Mouse (Mus musculus) lung, postnatal 0 days (tissue): Measurements from ENCODE around the gene Scnn1b. TPM values are rescaled to one million over a fixed set of nuclear protein-coding genes. Genes with fewer than 3 reads are reported as not detected.

Experiments
- ATAC-seq: fragments of 200-750 bp; cut with Nextera tagmentation; 2 replicates; pipeline ENCODE4 v1.8.0; 2017; ENCODE audit warnings: moderate library complexity
- DNase-seq: peaks from one replicate; pipeline ENCODE4 v3.0.0-alpha.2; 2016; ENCODE audit warnings: low spot score
- H3K27ac ChIP-seq: fragments of 300-500 bp; sonication (generic); 2 replicates; pipeline ENCODE4 v1.5.1; 2014; ENCODE audit warnings: antibody characterized with exemption, mild to moderate bottlenecking, low read length, mixed read lengths
- H3K27me3 ChIP-seq: fragments of 300-500 bp; sonication (generic); replicated peaks from 2 replicates; pipeline ENCODE4 v1.6.1; 2014; ENCODE audit warnings: low read length, mixed read lengths; ENCODE audit not compliant: insufficient read depth
- H3K36me3 ChIP-seq: fragments of 300-500 bp; sonication (generic); 2 replicates; pipeline ENCODE4 v1.6.1; 2014; ENCODE audit warnings: low read length, mixed read lengths; ENCODE audit not compliant: insufficient read depth
- H3K4me1 ChIP-seq: fragments of 300-500 bp; sonication (generic); 2 replicates; pipeline ENCODE4 v1.6.1; 2014; ENCODE audit warnings: antibody characterized with exemption, low read depth, low read length, mixed read lengths; ENCODE audit not compliant: insufficient read depth
- H3K4me2 ChIP-seq: fragments of 300-500 bp; sonication (generic); replicated peaks from 2 replicates; pipeline ENCODE4 v1.6.1; 2014; ENCODE audit warnings: low read depth, mild to moderate bottlenecking, low read length, moderate library complexity, mixed read lengths
- H3K4me3 ChIP-seq: fragments of 300-500 bp; sonication (generic); 2 replicates; pipeline ENCODE4 v1.5.1; 2014; ENCODE audit warnings: low read depth, low read length
- H3K9ac ChIP-seq: fragments of 300-500 bp; sonication (generic); replicated peaks from 2 replicates; pipeline ENCODE4 v1.6.1; 2014; ENCODE audit warnings: low read depth, mild to moderate bottlenecking
- H3K9me3 ChIP-seq: fragments of 300-500 bp; sonication (generic); 2 replicates; pipeline ENCODE4 v1.6.1; 2016; ENCODE audit warnings: low read length, mixed read lengths
- CTCF ChIP-seq: IDR thresholded peaks from 2 replicates; pipeline ENCODE4 v1.5.1; 2016; ENCODE audit warnings: antibody characterized with exemption, mild to moderate bottlenecking
- EP300 ChIP-seq: IDR thresholded peaks from 2 replicates; pipeline ENCODE4 v1.6.1; 2016; ENCODE audit warnings: antibody characterized with exemption, mild to moderate bottlenecking, control low read depth
- WGBS: fragments of 180-500 bp; shearing (Covaris S2); extraction: QIAGEN DNeasy Blood & Tissue Kit; methylation state at CpG from one replicate; pipeline ENCODE4 v1.1.7; 2014; 5-methylcytosine and 5-hydroxymethylcytosine counted together
- polyA plus RNA-seq: library from polyadenylated mRNA; unstranded; fragments of >200 nt; fragmentation: Nextera tagmentation; extraction: Ambion mirVana; gene quantifications from 2 replicates; pipeline ENCODE4 v1.2.1, GENCODE M21; 2015

The Scnn1b gene
- polyA plus RNA-seq, 1 experiment from 2014 or later = 79.1 TPM

DNA sequence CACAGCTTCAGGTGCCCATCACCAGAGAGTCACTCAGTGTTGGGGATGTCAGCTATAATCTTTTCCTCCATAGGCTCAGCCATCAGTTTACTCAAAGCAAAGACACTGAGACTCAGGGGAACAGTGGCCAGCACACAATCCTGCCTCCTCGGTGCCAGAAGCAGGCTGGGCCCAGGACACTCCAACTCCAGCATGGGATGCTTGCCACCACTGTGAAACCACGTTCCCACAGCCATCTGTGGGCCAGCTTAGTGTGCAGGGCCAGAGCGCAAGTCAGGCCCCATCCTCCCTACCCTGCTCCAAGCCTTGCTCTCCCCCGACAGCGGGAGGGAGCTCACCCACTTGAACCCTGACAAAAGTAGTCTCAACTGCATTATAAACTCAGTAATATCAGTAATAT lies 81.4 kb downstream of the Scnn1b start:
- no peaks in the 10 kb centered on the region for H3K4me1 ChIP-seq
- ATAC-seq (no peak), DNase-seq (no peak)
- H3K27ac ChIP-seq = peak overlapping the region; percentile 38
- H3K27me3 ChIP-seq = no peaks in the 10 kb centered on the region
- H3K4me3 ChIP-seq = no peak overlapping the region
- H3K9me3 ChIP-seq = no peaks in the 10 kb centered on the region
- WGBS = 66% methylated on average over 5 of the region's 5 CpGs
- TF ChIP-seq CTCF = no peak
- no peak for TF ChIP-seq EP300
- no peak overlapping the region for H3K4me2 ChIP-seq
- no peak overlapping the region for H3K9ac ChIP-seq
- H3K36me3 ChIP-seq = no peaks in the 10 kb centered on the region

- TF ChIP-seq EP300 = peak; percentile 97
- no peak for TF ChIP-seq CTCF
- no peaks in the 10 kb centered on the region for H3K9me3 ChIP-seq
- H3K27me3 ChIP-seq = no peaks in the 10 kb centered on the region
- H3K4me3 ChIP-seq = no peak overlapping the region
- peak; percentile 95 for ATAC-seq
- no peaks in the 10 kb centered on the region for H3K4me1 ChIP-seq
- H3K36me3 ChIP-seq = no peaks in the 10 kb centered on the region
- 44% methylated on average over 4 of the region's 4 CpGs for WGBS
- no peak overlapping the region for H3K4me2 ChIP-seq
- peak overlapping the region; percentile 89 for H3K27ac ChIP-seq
- no peak overlapping the region for H3K9ac ChIP-seq
- peak; percentile 82 for DNase-seq
Measured at GRCm38 (mm10) chr7:121947513-121947912, 82.7 kb downstream of the Scnn1b start.

DNA sequence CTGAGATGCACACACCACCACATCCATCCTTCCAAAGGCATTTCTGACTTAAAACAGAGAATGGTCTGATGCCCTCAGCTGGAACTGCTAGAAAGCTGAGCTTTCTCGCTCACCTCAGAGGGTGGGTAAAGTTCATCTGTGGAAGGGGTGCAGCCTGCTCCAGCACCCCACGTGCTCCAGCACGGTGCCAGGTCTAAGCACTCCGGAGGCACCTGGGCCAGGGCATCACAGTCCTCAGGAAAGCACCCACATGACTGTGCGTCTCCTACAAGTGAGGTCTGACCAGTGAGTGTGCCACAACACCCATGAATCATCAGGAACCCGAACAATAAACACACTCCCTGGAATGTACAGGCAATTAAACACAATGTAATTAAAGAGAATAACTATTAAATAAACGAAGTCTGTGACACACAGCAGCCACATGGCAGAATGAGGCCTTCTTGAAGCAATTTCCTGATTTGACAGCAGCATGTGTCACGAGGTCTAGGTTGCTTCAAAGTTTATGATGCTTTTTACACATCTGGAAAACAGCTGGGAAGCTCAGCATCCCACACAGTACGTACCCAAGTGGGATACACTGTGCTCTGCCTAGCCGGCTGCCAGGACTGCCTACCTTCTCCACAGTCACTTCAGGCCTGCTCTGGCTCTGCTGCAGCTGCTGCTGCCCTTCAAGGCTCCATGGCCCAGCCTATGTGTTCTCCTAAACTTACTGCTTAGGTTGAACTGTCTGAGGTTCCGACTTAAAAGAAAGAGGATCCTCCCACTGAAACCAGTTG lies 90.2 kb downstream of the Scnn1b start:
- WGBS = 81% methylated on average over 11 of the region's 11 CpGs
- Histone ChIP-seq H3K4me1 (no peaks in the 10 kb centered on the region), H3K9ac (no peak overlapping the region), H3K27me3 (no peaks in the 10 kb centered on the region), H3K36me3 (no peaks in the 10 kb centered on the region), H3K4me3 (no peak overlapping the region), H3K4me2 (no peak overlapping the region), H3K27ac (no peak overlapping the region), H3K9me3 (no peaks in the 10 kb centered on the region)
- no peak for DNase-seq
- ATAC-seq = no peak
- TF ChIP-seq EP300 = no peak
- TF ChIP-seq CTCF = no peak

DNA sequence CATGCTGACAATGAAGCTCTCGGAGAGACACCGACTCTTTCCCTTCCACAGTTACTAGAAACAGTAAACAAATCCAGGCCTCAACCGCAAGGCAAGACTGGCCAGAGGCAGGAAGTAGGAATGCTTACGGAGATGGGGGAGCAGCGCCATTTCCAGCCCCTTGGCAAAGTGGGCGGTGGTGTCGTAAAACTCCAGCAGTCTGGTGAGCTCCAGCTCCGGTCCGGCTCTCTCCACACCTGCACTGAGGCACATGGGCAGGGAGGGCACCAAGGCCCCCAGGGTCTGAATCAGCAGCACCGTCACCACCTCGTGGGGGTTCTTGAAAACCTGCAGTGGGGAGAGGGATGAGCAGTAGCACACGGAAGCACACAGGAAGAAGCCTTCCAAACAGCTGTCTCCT lies 91.0 kb downstream of the Scnn1b start:
- 65% methylated on average over 12 of the region's 12 CpGs for WGBS
- DNase-seq (no peak), ATAC-seq (no peak)
- H3K4me2 ChIP-seq = no peak overlapping the region
- H3K4me3 ChIP-seq = no peak overlapping the region
- no peaks in the 10 kb centered on the region for H3K4me1 ChIP-seq
- H3K27me3 ChIP-seq = no peaks in the 10 kb centered on the region
- no peaks in the 10 kb centered on the region for H3K36me3 ChIP-seq
- no peak overlapping the region for H3K9ac ChIP-seq
- no peak overlapping the region for H3K27ac ChIP-seq
- no peaks in the 10 kb centered on the region for H3K9me3 ChIP-seq
- TF ChIP-seq EP300 = no peak
- no peak for TF ChIP-seq CTCF

- 81% methylated on average over 7 of the region's 7 CpGs for WGBS
Measured at GRCm38 (mm10) chr7:121961913-121962570, 97.2 kb downstream of the Scnn1b start.

DNA sequence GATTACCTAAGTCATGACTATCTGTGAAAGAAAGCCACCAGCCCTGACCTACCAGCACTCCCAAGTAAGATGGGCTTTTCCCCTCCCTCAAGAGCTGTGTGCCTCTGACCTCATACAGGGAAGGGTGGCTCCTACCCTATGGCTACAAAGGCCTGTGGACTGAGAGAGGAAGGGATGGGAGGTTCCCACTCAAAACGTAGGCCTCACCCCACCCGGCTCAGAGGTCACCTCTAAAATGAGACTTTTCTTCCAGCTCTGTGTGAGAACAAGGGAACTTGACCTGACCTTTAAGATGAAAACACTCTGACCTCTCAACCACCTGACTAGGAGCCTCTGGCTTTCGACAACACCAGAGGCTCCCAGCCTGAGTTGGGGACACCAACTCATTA lies 97.7 kb downstream of the Scnn1b start:
- no peak for DNase-seq
- no peak for TF ChIP-seq EP300
- no peak for TF ChIP-seq CTCF
- 60% methylated on average over 3 of the region's 3 CpGs for WGBS
- no peak for ATAC-seq
- no peak overlapping the region for H3K4me2 ChIP-seq
- H3K4me3 ChIP-seq = no peak overlapping the region
- no peaks in the 10 kb centered on the region for H3K9me3 ChIP-seq
- H3K27ac ChIP-seq = no peak overlapping the region
- no peaks in the 10 kb centered on the region for H3K27me3 ChIP-seq
- H3K36me3 ChIP-seq = peaks cover 4% of the 10 kb centered on the region; the same call in 1 of the 2 replicates
- H3K4me1 ChIP-seq = no peaks in the 10 kb centered on the region
- H3K9ac ChIP-seq = no peak overlapping the region

More at GRCm38 (mm10) chr7:121961913-121962570, 97.2 kb downstream of the Scnn1b start:
- TF ChIP-seq EP300 = no peak
- no peak for TF ChIP-seq CTCF
- H3K27ac ChIP-seq = no peak overlapping the region
- H3K4me1 ChIP-seq = no peaks in the 10 kb centered on the region
- DNase-seq (no peak), ATAC-seq (no peak)
- no peaks in the 10 kb centered on the region for H3K9me3 ChIP-seq
- H3K36me3 ChIP-seq = peaks cover 4% of the 10 kb centered on the region; the same call in 1 of the 2 replicates
- no peak overlapping the region for H3K4me3 ChIP-seq
- H3K27me3 ChIP-seq = no peaks in the 10 kb centered on the region
- H3K4me2 ChIP-seq = no peak overlapping the region
- H3K9ac ChIP-seq = no peak overlapping the region
